Mouse (Mus musculus) ovary, postnatal 14 days (tissue): ENCODE data around the gene Efcab8.
A peak's percentile ranks its signal among the peaks of the same experiment; 100 is the strongest.

ENCODE experiments used
- DNase-seq: peaks from one replicate; pipeline ENCODE4 v3.0.0; 2022; ENCODE audit warnings: low spot score

Gene Efcab8

DNA sequence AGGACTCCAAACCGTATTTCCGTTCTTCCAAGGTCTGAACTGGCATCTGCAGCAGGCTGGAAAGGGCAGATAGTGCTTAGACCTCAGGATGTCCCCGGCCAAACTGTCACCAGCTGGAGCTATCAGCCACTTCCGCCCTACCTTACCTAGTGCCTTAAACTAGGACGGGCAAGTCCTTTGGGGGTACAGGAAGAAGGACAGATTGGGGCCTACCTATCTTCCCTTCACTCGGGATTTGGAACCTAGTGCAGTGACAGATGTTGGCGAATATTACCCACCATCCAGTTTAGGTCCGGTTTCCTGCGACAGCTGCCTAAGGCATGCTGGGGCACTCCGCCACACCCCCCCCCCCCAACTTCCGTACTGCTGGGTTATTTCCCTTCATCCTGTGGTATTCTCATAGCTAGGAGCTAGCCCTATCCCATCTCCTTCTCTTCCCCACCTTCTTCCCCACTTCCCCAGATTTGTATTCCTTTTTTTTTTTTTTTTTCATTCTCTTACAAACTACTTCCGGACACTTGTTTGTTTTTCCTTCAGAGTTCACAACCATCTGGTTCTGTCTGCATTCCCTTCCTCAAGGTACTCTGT is at the start of gene Efcab8:
Gene Efcab8, plus strand, starts transcription at position 538 of the 588 bp plus-strand sequence.
- no peak for DNase-seq

- no peak for DNase-seq
These were observed 45.7 kb upstream of the Efcab8 start for GRCm38 (mm10) chr2:153734033-153734432.

DNA sequence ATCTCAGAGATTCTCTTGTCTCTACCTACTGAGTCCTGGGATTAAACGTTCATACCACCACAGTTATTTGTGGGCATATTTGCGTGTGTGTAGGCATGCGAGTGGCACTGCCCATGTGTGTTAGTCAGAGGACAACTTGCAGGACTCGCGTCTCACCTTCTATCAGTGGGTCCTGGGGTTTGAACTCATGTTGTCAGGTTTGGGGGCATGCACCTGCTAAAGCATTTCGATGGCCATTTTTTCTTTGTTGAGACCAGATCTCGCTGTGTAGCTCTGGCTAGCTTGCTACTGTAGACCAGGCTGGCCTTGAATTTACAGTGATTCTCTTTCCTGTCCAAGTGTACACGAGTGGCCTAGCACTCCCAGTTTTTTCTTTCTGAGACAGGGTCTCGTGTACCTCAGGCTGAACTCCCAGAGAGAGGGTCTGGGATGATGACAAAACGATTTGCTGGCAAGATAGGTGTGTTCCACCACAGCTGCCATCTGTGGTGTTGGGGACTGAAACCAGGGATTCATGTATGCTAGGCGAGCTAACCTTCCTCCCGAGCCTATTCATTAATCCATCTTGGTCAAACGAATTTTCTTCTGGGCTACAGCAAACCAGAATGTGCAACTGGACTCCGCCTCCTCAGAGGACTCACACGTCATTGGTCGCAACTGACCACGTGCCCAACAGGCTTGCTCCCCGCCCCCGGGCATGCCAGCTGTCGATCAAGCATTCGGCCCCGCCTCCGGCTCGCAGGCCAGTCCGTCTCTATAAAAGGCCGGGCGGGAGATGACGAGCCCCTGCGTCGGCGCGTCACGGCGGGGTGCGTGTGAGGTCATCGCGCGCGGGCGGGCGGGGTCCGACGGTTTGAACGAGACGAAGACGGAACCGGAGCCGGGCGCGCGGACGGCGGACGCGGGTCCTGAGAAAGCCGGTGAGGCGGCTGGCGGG is 39.0 kb upstream of the Efcab8 start, which contains the start of gene Mapre1:
Gene Mapre1, plus strand, starts transcription at position 775 of the 937 bp plus-strand sequence.
- peak; percentile 98 for DNase-seq

DNA sequence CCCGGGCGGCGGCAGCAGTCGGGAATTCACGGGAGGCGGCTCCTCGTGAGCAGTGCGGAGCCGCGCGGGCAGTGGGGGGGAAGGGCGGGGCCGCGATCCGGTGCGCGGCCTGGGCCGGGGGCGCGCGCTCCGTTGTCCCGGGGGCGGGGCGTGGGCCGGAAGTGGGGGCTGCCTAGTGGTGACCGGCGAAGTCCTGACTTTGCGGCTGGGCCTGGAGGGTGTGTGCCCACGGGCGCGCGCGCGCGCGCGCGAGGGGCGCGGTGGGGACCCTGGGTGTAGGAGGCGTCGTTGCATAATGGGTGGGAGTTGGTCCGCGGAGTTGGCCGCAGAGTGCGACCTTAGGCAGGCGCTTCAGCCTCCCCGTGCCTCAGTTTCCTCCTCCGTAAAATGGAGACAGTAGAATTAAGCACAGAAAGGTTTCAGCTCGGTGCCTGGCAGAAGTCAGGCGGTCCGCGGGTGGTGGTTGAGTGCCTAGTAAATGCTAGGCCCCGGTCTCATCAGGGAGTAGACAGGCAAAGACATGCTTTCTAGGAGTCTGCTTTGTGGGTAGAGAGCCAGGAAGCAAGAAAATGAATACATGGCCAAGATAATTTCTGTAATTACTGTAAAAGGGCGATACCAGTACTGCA is 38.2 kb upstream of the Efcab8 start:
- DNase-seq: no peak

DNA sequence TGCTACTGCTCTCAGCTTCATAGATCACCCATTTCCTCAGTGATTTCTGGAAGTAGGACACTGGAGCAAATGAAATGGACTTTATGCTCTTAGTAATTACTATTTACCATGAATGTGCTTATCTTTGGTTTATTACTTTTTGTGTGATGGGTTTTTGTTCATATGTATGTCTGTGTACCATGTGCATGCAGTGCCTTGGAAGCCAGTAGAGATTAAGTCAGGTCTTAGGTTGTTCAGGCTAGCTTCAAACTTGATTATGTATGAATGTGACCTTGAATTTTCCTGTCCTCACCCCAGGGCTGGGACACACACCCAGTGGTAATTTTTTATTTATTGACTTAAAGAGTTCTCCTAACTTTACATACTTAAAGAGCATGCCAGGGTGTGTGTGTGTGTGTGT is 31.7 kb upstream of the Efcab8 start:
- DNase-seq: no peak

DNA sequence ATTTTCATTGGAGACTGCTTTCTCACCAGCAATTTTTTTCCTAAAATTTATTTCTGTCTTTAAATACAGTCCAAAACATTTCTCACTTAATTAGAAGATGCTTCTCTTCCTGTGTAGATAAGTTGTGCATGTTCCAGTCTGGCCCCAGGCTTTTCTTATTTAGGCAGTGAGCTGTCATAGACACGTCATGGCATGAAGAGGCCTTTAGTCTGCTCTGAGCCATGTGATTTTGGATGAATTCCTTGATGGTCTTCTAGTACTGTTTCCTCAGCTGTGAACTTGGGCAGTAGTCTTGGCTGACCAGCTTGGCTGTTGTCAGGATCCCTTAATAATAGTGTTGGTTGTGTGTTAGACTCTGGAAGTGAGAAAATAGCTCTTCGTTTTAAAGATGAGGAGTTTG is 29.4 kb upstream of the Efcab8 start:
- no peak for DNase-seq

DNA sequence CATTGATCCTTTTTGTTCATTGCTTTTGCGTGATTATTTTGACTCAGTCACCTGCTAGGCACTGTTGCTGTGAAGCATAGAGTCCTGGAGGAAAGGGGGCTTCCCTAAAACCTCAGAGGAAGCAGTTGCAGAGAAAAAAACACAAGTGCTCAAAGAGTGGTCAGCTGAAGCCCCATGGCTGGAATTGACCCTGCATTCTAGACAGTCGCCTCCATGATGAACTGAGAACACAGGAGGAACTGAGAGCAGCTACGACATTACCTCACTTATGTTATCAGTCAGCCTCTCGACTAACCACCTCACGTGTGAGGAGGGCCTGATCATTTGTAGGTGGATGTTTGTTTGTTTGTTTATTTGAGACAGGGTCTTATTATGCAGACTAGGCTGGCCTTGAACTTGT is 17.6 kb upstream of the Efcab8 start:
- no peak for DNase-seq

DNA sequence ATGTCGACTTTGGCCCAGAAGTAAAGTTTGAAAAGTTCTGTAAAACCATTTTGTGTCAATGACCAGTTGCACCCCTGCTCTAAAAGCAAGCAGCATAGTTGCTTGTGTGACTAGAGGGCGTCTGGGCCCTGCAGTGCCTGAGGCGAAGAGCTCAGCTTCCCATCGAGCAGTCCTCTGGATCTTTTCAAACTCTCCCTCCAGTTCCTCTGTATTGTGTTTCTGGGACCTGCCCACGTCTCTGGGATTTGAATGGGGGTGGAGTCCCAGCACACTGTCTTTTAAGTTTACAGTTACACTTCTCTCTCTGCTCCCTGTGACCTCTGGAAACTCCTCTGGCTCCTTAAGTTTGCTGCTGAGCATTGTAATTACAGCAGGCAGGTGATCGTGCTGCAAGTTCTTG is 12.2 kb upstream of the Efcab8 start:
- DNase-seq: no peak

DNA sequence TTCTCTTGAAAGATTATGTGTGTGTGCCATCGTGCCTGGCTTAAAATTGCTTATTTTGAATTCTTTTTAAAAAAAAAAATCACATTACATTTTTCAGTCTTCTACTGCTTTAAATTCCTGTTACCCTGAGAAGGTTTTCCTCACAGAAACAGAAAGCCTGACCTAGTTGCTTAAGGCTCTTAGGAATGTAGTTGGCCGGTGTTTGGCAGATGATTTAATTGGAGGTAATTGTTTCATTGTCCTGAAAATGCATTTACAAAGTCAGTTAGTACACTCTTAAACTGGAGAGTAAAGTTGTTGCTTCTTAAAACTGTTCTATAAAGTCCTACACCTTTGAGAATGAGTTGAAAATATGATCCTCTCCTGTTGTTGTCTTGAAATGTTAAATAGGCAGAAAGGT is 10.8 kb upstream of the Efcab8 start:
- DNase-seq: no peak

- no peak for DNase-seq
These were observed 6.8 kb upstream of the Efcab8 start for GRCm38 (mm10) chr2:153772950-153773349.

GRCm38 (mm10) chr2:153775472-153775871 is 4.3 kb upstream of the Efcab8 start:
- DNase-seq: no peak

- DNase-seq: peak; percentile 68
These were observed 931 bp upstream of the Efcab8 start for GRCm38 (mm10) chr2:153778638-153779362.

GRCm38 (mm10) chr2:153781181-153781580 is 1.4 kb downstream of the Efcab8 start:
- no peak for DNase-seq

DNA sequence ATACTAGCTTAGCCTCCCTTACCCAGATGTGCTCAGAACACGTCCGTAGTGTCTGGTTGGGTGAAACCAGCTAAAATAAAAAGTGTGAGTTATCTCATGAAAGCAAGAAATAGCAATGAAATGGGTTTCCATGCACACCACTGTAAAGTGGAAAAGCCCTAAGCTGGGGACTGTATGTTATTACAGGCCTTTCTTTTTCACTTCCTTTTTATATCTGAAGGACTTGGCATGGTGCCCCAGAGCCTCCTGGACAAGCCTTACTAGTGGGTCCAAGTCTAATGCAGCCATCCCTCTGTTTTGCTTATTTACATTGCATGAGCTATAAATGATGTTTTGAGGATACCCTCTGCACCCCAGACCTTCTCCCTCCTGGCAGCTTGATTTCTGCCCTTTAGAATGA is 4.9 kb downstream of the Efcab8 start:
- DNase-seq: no peak

DNA sequence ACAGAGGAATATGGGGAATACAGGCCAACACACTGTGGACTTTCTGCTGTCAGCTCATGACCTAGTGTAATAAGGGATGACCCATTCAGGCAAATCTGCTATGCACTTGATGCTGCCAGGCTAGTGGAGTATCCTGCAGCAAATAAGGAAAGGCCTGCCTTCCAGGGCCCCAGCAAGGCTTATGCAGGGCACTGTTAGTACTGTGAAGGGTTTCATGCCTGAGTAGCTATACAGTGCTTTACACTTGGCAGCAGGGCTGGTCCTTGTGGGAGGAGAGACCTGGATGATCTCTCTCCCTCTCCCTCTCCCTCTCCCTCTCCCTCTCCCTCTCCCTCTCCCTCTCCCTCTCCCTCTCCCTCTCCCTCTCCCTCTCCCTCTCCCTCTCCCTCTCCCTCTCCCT is 13.6 kb downstream of the Efcab8 start:
- DNase-seq: no peak

- DNase-seq: no peak
These were observed 15.4 kb downstream of the Efcab8 start for GRCm38 (mm10) chr2:153795090-153795489.

DNA sequence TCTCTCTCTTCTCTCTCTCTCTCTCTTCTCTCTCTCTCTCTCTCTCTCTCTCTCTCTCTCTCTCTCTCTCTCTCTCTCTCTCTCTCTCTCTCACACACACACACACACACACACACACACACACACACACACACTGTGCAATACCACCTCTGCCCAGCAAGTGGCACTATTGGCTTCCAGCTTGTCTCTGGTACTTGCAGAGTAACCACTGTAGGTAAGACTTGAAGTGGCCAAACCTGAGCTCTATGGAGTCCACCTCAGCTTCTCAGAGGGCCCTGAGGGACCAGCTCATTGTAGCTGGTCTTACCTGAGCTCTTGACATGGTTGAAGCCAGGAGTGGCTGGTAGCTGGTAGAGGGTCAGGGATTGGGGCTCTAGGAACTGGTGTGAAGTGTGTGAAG is 27.7 kb downstream of the Efcab8 start:
- peak; percentile 47 for DNase-seq

DNA sequence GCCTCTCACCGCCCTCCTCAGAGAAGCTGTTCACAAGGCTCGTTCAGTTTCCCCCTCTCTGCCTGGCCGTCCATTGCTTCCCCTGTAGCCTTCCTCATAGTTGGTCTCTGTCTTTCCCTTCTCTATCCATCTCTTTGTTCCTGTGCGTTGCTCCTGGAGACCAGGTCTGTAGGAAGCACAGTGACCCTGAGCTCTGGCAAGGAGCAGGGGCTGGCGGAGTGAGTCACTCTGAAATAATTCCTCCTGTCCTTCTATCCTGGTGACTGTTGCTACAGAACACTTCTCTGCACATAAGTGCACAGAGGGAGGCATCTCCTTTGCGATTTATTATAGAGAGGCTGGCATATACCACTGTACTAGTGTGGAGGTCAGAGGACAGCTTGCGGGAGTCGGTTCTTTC is 28.4 kb downstream of the Efcab8 start:
- DNase-seq: no peak

DNA sequence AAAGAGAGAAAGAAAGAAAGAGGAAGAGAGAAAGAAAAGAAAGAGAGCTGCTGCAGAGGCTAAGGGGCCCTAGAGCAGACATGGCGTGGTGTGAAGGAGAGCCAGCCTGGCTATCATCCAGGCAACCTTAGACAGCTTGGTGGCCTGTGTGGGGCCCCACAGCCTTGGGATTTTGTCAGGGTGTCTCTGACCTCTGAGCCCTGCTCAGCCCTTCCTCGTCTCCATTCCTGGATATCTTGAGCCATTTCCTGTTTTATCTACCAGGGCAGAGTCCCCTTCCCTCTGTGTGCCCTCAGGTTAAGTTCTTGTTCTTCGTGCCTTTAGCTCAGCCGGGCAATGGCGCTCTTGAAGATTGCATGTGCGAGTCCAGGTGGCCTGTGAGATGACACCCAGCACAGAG is 29.1 kb downstream of the Efcab8 start:
- no peak for DNase-seq

GRCm38 (mm10) chr2:153809921-153810320 is 30.2 kb downstream of the Efcab8 start:
- DNase-seq: no peak

- DNase-seq: no peak
These were observed 42.3 kb downstream of the Efcab8 start for GRCm38 (mm10) chr2:153822005-153822543.

- DNase-seq: peak; percentile 13
These were observed 44.9 kb downstream of the Efcab8 start for GRCm38 (mm10) chr2:153824593-153824992.
